Mouse (Mus musculus) frontal cortex, postnatal 14 days (tissue): ENCODE data around the gene Sephs2.

ENCODE experiments used
- DNase-seq, 2 experiments: peaks; one replicate each; pipeline ENCODE4 v3.0.0; 2022; ENCODE audit warnings: low spot score in 2 of 2

Gene Sephs2

GRCm38 (mm10) chr7:127233368-127233749, 40.5 kb downstream of the Sephs2 start:
- DNase-seq = no peak

- peak; percentile 69 to 70 for DNase-seq
Observed at GRCm38 (mm10) chr7:127232622-127233367, 41.1 kb downstream of the Sephs2 start, which contains the start of the genes Zfp553 and Sept1. Gene Zfp553, plus strand, starts transcription at chr7:127233061. Gene Sept1, minus strand, starts transcription at chr7:127233130.

GRCm38 (mm10) chr7:127231826-127232621, 41.8 kb downstream of the Sephs2 start:
- DNase-seq = no peak

- DNase-seq = no peak
Observed at GRCm38 (mm10) chr7:127231376-127231775, 42.5 kb downstream of the Sephs2 start.

- peak in 1 of 2 experiments; percentile 80 for DNase-seq
Observed at GRCm38 (mm10) chr7:127228615-127229303, 45.1 kb downstream of the Sephs2 start.

- no peak for DNase-seq
Observed at GRCm38 (mm10) chr7:127225147-127225995, 48.5 kb downstream of the Sephs2 start.

- no peak for DNase-seq
Observed at GRCm38 (mm10) chr7:127224616-127225015, 49.2 kb downstream of the Sephs2 start.

- no peak for DNase-seq
Observed at GRCm38 (mm10) chr7:127223515-127224478, 50.1 kb downstream of the Sephs2 start.

- DNase-seq = no peak
Observed at GRCm38 (mm10) chr7:127223106-127223505, 50.7 kb downstream of the Sephs2 start.
